Mouse (Mus musculus) frontal cortex, adult 2 months (tissue): Measurements from ENCODE around the gene Kcp. TPM values are rescaled to one million over a fixed set of nuclear protein-coding genes. Genes with fewer than 3 reads are reported as not detected.

ENCODE experiments used
- DNase-seq, 2 experiments: peaks; one replicate each; pipeline ENCODE4 v3.0.0; 2022; ENCODE audit warnings: low spot score in 1 of 2; ENCODE audit errors: extremely low spot score in 1 of 2
- polyA plus RNA-seq: library from polyadenylated mRNA; depleted of rRNA; stranded (reverse); fragments of >200 nt; gene quantifications from 2 replicates; pipeline ENCODE4 v1.2.3, GENCODE M21; 2012

Gene Kcp
- polyA plus RNA-seq, 1 experiment: 5.7 TPM

GRCm38 (mm10) chr6:29467583-29468354 is 40.0 kb downstream of the Kcp start, which contains the start of gene Atp6v1f:
Gene Atp6v1f (plus strand): TSS chr6:29467718.
- DNase-seq: peak; percentile 88 to 95

DNA sequence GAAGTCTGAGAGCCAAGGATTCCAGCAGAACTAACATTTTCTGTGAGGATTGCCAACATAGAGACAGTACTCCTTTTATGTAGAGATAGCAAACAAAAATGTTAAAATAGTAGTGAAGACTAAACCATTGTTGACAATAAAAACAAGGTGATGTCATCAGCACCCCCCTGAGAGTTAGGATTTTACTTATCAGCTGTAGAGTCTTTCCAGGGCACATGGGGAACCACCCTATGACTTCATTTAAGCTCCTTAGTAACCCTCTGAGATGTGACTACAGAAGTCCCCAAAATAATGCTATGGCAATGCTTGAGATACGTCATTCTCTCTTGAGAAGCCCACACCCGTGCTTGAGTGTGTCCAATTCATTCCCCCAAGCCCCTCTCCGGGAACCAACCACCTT is 44.4 kb downstream of the Kcp start:
- no peak for DNase-seq

- no peak for DNase-seq
Observed at GRCm38 (mm10) chr6:29461502-29461901, 46.2 kb downstream of the Kcp start.

DNA sequence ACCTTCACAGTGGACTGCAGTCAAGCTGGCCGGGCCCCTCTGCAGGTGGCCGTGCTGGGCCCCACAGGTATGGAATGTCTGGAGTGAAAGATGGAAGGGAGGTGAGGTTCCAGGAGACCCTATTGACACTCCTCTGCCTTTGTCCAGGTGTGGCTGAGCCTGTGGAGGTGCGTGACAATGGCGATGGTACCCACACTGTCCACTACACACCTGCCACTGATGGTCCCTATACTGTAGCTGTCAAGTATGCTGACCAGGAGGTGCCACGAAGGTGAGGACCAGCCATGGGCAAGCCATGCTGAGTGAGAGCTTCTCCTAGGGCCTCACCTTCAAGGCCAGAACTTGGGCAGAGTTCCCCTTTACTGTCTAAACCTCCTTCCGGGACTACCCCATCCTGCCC is 57.1 kb downstream of the Kcp start:
- no peak for DNase-seq

GRCm38 (mm10) chr6:29449858-29450257 is 57.9 kb downstream of the Kcp start:
- DNase-seq: no peak

DNA sequence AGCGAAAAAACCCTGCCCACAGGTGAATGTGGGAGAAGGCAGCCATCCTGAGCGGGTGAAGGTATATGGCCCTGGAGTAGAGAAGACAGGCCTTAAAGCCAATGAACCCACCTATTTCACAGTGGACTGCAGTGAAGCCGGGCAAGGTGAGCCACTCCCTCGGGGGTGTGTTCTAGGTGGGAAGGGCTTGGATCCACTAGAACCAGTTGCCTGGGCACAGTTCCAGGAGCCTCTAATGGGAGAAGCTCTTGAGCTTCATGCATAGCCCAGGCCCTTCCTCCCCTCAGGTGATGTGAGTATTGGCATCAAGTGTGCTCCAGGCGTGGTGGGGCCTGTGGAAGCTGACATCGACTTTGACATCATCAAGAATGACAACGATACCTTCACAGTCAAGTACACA is 62.4 kb downstream of the Kcp start:
- DNase-seq: no peak

DNA sequence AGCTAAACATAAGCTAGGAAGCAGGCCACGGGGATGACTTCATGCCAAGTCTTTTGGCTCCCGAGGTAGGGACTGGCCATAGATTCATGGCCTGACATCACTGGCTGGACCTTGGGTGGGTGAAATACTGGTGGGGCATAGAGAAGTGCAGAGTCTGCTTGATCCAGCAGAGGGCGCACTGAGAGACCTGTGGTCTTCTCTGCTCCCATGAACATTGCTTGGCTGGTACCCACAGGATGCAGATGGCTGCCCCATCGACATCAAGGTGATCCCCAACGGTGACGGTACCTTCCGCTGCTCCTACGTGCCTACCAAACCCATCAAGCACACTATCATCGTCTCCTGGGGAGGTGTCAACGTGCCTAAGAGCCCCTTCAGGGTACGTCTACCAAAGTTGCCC is 63.0 kb downstream of the Kcp start:
- DNase-seq: no peak

DNA sequence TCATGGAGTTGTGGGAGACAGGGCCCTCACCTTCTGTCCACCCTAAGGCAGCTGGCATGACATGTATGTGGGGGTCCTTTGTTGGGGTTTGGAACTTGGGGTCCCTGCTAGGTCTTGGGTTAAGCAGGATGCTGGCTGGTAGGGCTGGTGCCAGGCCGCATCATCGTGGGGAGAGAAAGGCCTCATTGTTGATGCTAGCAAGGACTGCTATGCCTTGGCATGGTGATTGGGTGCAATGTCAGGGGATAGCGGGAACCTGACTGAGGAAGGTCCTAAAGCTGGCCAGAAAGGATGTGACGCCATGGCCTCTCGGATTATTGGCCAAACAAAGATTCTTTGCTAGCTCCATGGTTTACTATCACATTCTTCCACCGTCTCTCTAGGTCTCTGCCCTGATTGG is 68.0 kb downstream of the Kcp start:
- no peak for DNase-seq

- no peak for DNase-seq
Observed at GRCm38 (mm10) chr6:29439251-29439650, 68.5 kb downstream of the Kcp start.

DNA sequence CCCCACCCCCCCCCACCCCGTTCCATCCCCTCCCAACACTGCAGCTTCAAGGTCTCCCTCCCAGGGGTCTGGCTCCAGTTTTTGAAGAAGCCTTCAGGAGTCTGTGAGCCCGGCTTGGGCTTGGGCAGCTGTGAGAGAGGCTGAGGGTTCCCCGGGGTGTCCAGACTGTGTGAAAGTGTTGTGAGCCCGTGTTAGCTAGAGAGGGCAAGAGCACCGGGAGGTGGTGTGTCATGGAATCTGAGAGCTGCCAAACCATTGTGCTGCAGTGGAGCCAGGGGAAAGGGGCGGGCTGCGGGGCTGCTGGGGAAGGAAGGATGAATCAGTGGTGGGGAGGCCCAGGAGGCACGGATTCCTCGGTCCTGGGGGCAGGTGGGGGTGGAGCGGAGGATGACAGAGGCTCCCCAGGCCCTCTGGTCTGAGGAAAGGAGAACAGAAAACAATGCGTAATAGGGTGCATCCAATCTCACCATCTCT is 71.3 kb downstream of the Kcp start:
- DNase-seq: no peak

GRCm38 (mm10) chr6:29435940-29436451 is 71.8 kb downstream of the Kcp start:
- no peak for DNase-seq

DNA sequence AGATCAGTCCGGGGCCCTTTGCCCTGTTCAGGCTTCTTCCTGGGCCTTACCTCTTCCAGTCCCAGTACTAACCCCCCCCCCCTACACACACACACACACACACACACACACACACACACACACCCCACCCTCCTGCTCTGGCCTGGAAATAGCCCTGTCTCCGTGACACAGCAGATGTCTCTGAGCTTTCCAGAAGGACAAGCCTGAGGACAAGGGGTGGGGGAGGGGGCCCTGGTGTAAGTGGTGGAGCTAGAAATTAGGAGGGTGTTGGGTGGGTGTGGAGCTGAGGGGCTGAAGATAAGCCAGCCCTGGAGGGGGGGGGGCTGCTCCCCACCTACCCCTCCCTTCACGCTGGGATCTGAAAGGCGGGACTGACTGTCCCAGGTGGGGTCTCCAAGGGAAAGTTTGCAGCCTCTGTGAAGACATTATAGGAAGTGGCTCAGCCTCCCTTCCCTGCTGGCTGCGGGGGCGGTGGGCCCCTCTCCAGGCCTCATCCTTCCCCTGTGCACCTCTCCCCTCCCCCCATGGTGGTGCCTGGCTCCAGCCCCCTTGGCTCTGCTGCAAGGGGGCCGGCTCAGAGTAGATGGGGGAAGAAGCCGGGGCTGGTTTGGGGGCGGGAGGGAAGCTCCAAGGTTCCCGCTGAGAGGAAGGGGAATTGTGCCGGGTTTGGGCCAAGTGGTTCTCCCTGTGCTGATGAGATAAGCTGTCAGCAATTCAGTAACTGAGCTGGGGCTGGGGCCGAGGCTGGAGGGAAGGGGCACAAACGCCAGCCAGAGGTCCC is 72.7 kb downstream of the Kcp start:
- DNase-seq: no peak

DNA sequence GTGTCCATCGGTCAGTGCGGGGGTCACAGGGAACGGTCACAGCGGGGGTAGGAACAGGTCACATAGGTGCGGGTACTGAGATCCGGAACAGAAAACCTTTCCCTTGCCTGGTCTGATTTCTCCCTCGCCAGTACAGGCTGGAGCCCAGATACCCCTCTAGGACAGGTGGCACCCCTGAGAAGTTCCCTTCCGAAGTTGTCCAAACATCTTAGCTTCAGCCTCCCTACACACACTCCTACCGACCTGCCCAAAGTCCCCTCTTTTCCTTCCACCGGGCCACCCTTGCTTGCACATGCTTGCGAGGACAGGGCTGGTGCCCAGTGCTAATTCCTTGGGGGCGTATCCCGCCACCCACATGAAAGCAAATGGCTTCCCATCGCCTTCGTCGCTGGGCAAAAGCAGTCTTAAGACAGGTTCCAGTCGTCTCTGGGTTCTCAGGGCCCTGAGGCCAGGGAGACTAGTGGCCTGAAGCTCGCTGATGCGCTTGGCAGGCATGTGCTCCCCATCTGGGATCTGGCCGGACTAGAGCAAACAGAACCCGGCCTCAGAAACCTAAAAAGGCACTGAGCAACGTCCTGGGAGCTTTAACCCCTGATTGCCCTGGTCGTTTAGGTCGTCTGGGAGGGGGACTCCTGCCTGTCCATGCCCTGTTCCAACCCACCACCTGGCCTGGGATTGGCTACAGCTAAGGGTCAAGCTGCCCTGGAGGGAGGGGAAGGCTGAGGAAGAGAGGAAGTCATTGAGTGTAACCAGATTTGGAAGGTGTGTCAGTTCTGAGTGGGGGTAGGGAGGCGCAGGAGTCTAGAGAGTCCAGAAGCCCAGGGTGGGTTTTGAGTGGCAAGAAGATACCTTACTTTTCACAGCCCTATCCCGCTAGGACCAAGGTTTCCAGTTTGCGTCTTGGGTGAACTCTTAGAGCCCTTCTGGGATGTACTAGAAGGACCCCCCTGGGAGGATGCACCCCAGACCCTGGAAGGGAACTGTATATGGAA is 73.7 kb downstream of the Kcp start:
- no peak for DNase-seq

- DNase-seq: no peak
Observed at GRCm38 (mm10) chr6:29433038-29433803, 74.5 kb downstream of the Kcp start, which contains the start of gene Flnc. Gene Flnc (plus strand): TSS chr6:29433256.

DNA sequence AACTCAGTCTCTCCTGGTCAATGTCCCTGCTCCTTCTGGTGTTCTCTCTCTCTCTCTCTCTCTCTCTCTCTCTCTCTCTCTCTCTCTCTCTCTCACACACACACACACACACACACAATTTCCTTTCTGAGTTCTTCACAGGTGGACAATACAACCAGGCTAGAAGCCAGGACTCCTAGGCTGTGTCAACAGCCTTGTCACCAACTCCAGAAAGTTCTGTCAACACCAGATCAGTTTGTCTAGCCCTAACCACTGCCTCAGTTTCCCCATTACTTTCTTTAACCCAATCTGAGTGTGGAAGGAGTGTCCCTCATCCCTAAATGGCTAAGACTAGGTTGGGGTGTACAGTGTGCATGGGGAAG is 75.1 kb downstream of the Kcp start:
- DNase-seq: no peak

GRCm38 (mm10) chr6:29432156-29432555 is 75.6 kb downstream of the Kcp start:
- no peak for DNase-seq

DNA sequence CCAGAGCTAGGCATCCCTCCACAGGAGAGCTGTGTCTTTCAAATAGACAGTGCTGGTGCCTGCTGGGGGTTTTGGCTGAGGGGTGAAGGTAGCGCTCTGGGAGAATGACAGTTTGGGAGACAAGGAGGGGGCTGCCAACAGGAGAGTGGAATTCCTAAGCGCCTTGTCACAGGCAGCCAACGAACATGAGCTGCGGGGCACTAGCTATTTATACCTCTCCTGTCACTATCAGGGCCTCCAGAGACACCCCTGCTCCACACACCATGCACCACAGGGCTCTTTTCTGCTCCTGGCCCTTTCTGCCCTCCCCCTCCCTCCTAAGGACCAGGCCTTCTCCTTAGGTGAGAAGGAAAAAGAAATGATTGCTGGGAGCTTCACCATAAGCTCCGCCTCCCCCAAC is 76.3 kb downstream of the Kcp start:
- DNase-seq: no peak

DNA sequence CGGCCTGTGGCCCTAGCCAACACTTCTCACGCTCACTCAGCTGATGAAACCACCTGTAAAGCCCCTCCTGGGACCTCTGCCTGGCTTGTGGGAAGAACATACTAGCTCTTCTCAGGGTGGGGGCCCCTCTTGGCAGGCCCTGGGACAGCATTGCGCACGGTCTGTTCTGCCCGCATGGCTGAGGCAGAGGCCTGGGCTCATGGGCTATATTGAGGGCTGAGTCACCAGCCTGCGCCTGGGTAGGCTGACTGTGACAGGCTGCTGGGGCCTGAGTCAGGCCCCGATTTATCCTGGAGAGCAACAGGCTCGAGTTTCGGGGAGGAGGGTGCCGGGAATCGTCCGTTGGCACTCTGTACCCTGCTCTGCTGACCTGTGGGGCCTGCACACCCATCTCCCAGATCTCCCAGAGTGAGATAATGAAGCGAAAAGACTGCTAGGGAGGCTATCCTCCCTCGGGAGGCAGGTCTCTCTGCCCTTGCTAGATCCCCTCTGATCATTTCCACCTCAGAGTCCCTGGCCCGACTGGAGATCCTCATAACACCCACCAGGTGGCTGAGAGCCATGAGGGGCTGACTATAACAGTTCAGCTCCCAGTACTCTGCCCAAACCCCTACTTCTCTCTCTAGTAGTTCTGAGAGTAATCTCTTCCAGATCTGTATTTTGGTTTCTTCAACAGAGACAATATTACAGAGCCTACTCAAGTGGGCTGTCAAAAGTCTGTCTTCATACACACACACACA is 76.9 kb downstream of the Kcp start:
- no peak for DNase-seq

GRCm38 (mm10) chr6:29428171-29428570 is 79.6 kb downstream of the Kcp start:
- no peak for DNase-seq
